Mouse (Mus musculus) heart, postnatal 0 days (tissue): Measurements from ENCODE around the gene Trmt61a. TPM values are rescaled to one million over a fixed set of nuclear protein-coding genes. Genes with fewer than 3 reads are reported as not detected.

Experiments
- ATAC-seq: fragments of 200-750 bp; cut with Nextera tagmentation; 2 replicates; pipeline ENCODE4 v1.8.0; 2017; ENCODE audit warnings: low read depth, moderate number of reproducible peaks, moderate library complexity; ENCODE audit not compliant: insufficient read depth
- DNase-seq: peaks from one replicate; pipeline ENCODE4 v3.0.0-alpha.2; 2016; ENCODE audit warnings: low spot score
- H3K27ac ChIP-seq: fragments of 300-500 bp; sonication (generic); 2 replicates; pipeline ENCODE4 v1.5.1; 2014; ENCODE audit warnings: low read depth, mild to moderate bottlenecking
- H3K27me3 ChIP-seq: fragments of 300-500 bp; sonication (generic); 2 replicates; pipeline ENCODE4 v1.6.1; 2014; ENCODE audit warnings: low read length, mixed read lengths; ENCODE audit not compliant: control insufficient read depth, insufficient read depth
- H3K36me3 ChIP-seq: fragments of 300-500 bp; sonication (generic); replicated peaks from 2 replicates; pipeline ENCODE4 v1.6.1; 2014; ENCODE audit warnings: low read length, mixed read lengths; ENCODE audit not compliant: control insufficient read depth, insufficient read depth
- H3K4me1 ChIP-seq: fragments of 300-500 bp; sonication (generic); 2 replicates; pipeline ENCODE4 v1.6.1; 2014; ENCODE audit warnings: antibody characterized with exemption; ENCODE audit not compliant: control insufficient read depth, insufficient read depth
- H3K4me2 ChIP-seq: fragments of 300-500 bp; sonication (generic); 2 replicates; pipeline ENCODE4 v1.6.1; 2014; ENCODE audit warnings: low read depth, mild to moderate bottlenecking, low read length, moderate library complexity
- H3K4me3 ChIP-seq: fragments of 300-500 bp; sonication (generic); 2 replicates; pipeline ENCODE4 v1.5.1; 2014; ENCODE audit warnings: low read depth, low read length
- H3K9ac ChIP-seq: fragments of 300-500 bp; sonication (generic); replicated peaks from 2 replicates; pipeline ENCODE4 v1.6.1; 2014; ENCODE audit warnings: low read depth, low read length, mixed read lengths
- H3K9me3 ChIP-seq: fragments of 300-500 bp; sonication (generic); replicated peaks from 2 replicates; pipeline ENCODE4 v1.6.1; 2016; ENCODE audit warnings: low read length; ENCODE audit not compliant: control insufficient read depth
- CTCF ChIP-seq: IDR thresholded peaks from 2 replicates; pipeline ENCODE4 v1.5.1; 2016; ENCODE audit warnings: antibody characterized with exemption, control low read depth, low read depth
- EP300 ChIP-seq: IDR thresholded peaks from 2 replicates; pipeline ENCODE4 v1.6.1; 2016; ENCODE audit warnings: antibody characterized with exemption, low read depth
- WGBS: fragments of 180-500 bp; shearing (Covaris S2); extraction: QIAGEN DNeasy Blood & Tissue Kit; methylation state at CpG from one replicate; pipeline ENCODE4 v1.1.7; 2014; 5-methylcytosine and 5-hydroxymethylcytosine counted together
- polyA plus RNA-seq: library from polyadenylated mRNA; unstranded; fragments of >200 nt; fragmentation: Nextera tagmentation; extraction: Ambion mirVana; gene quantifications from 2 replicates; pipeline ENCODE4 v1.2.1, GENCODE M21; 2015
- total RNA-seq: library from RNA; depleted of rRNA; stranded (reverse); fragments of >200 nt; gene quantifications from 2 replicates; pipeline ENCODE4 v1.2.3, GENCODE M21; 2014; ENCODE audit warnings: low replicate concordance; rRNA removed

The Trmt61a gene
- total and polyA plus RNA-seq, 2 experiments from 2014 or later, result 6.1 to 24.9 TPM

- H3K9me3 ChIP-seq, result no peaks in the 10 kb centered on the region
- H3K4me3 ChIP-seq, result no peak overlapping the region
- peak overlapping the region; percentile 72 for H3K27ac ChIP-seq
- H3K4me1 ChIP-seq, result no peaks in the 10 kb centered on the region
- H3K4me2 ChIP-seq, result peak overlapping the region; percentile 17; the same call in 1 of the 2 replicates
- TF ChIP-seq EP300 (no peak), CTCF (no peak)
- ATAC-seq (peak; percentile 10; the same call in 1 of the 2 replicates), DNase-seq (no peak)
- no peak overlapping the region for H3K9ac ChIP-seq
- H3K36me3 ChIP-seq, result peaks cover 22% of the 10 kb centered on the region; the same call in 1 of the 2 replicates
- WGBS, result 63% methylated on average over 12 of the region's 12 CpGs
- no peaks in the 10 kb centered on the region for H3K27me3 ChIP-seq
Observed at GRCm38 (mm10) chr12:111725338-111726121, 47.6 kb downstream of the Trmt61a start.

GRCm38 (mm10) chr12:111726122-111726463 is 48.2 kb downstream of the Trmt61a start:
- peak; percentile 70 for DNase-seq
- H3K9me3 ChIP-seq, result no peaks in the 10 kb centered on the region
- peak; percentile 52 for ATAC-seq
- no peak overlapping the region for H3K9ac ChIP-seq
- H3K27me3 ChIP-seq, result no peaks in the 10 kb centered on the region
- TF ChIP-seq CTCF, result no peak
- TF ChIP-seq EP300, result no peak
- H3K4me3 ChIP-seq, result no peak overlapping the region
- peak overlapping the region; percentile 17; the same call in 1 of the 2 replicates for H3K4me2 ChIP-seq
- WGBS, result 52% methylated on average over 4 of the region's 4 CpGs
- no peaks in the 10 kb centered on the region for H3K4me1 ChIP-seq
- peaks cover 22% of the 10 kb centered on the region; the same call in 1 of the 2 replicates for H3K36me3 ChIP-seq
- peak overlapping the region; percentile 72 for H3K27ac ChIP-seq

- Histone ChIP-seq H3K36me3 (peaks cover 25% of the 10 kb centered on the region; the same call in 1 of the 2 replicates), H3K9me3 (no peaks in the 10 kb centered on the region), H3K4me1 (0 out of 2 replicates have a peak, but pooled peaks cover 5% of the 10 kb centered on the region), H3K9ac (no peak overlapping the region), H3K4me3 (no peak overlapping the region), H3K4me2 (no peak overlapping the region), H3K27me3 (no peaks in the 10 kb centered on the region), H3K27ac (no peak overlapping the region)
- no peak for ATAC-seq
- TF ChIP-seq CTCF (no peak), EP300 (no peak)
- no peak for DNase-seq
- WGBS, result 67% methylated on average over 1 of the region's 1 CpGs
Observed at GRCm38 (mm10) chr12:111727956-111728355, 50.1 kb downstream of the Trmt61a start.

- peaks cover 5% of the 10 kb centered on the region; the same call in 1 of the 2 replicates for H3K4me1 ChIP-seq
- H3K4me2 ChIP-seq, result no peak overlapping the region; the same call in 1 of the 2 replicates
- no peak overlapping the region for H3K27ac ChIP-seq
- H3K27me3 ChIP-seq, result no peaks in the 10 kb centered on the region
- DNase-seq, result peak; percentile 88
- peaks cover 16% of the 10 kb centered on the region; the same call in 1 of the 2 replicates for H3K36me3 ChIP-seq
- TF ChIP-seq EP300 (no peak), CTCF (peak; percentile 99)
- peak; percentile 94 for ATAC-seq
- no peak overlapping the region for H3K4me3 ChIP-seq
- no peaks in the 10 kb centered on the region for H3K9me3 ChIP-seq
- H3K9ac ChIP-seq, result no peak overlapping the region
- 29% methylated on average over 30 of the region's 30 CpGs for WGBS
Observed at GRCm38 (mm10) chr12:111731822-111732807, 54.2 kb downstream of the Trmt61a start.

- H3K4me3 ChIP-seq, result no peak overlapping the region
- no peak overlapping the region; the same call in 1 of the 2 replicates for H3K27ac ChIP-seq
- TF ChIP-seq EP300 (no peak), CTCF (no peak)
- no peak overlapping the region; the same call in 1 of the 2 replicates for H3K4me2 ChIP-seq
- H3K9me3 ChIP-seq, result no peaks in the 10 kb centered on the region
- DNase-seq (no peak), ATAC-seq (no peak)
- WGBS, result 66% methylated on average over 5 of the region's 5 CpGs
- H3K27me3 ChIP-seq, result no peaks in the 10 kb centered on the region
- H3K36me3 ChIP-seq, result peaks cover 16% of the 10 kb centered on the region; the same call in 1 of the 2 replicates
- H3K4me1 ChIP-seq, result peaks cover 5% of the 10 kb centered on the region; the same call in 1 of the 2 replicates
- H3K9ac ChIP-seq, result no peak overlapping the region
Observed at GRCm38 (mm10) chr12:111732921-111733320, 55.0 kb downstream of the Trmt61a start.

Other genes with a start within 250 kb of the Trmt61a start
- 12.5 and 14.8 TPM in 2 replicates for gene Tnfaip2, start 235.6 kb upstream of the Trmt61a start, total RNA-seq
- 8.9 and 9.5 TPM in 2 replicates for gene Tnfaip2, start 235.6 kb upstream of the Trmt61a start, polyA plus RNA-seq
- gene Gm266, start 192.3 kb upstream of the Trmt61a start, total RNA-seq, result 4.0 and 4.3 TPM in 2 replicates
- 0.85 and 1.3 TPM in 2 replicates for gene Gm266, start 192.3 kb upstream of the Trmt61a start, polyA plus RNA-seq
- gene Eif5, start 140.1 kb upstream of the Trmt61a start, total RNA-seq, result 153 and 223 TPM in 2 replicates
- 360 and 361 TPM in 2 replicates for gene Eif5, start 140.1 kb upstream of the Trmt61a start, polyA plus RNA-seq
- 66.3 and 80.1 TPM in 2 replicates for gene Mark3, start 103.6 kb upstream of the Trmt61a start, total RNA-seq
- gene Mark3, start 103.6 kb upstream of the Trmt61a start, polyA plus RNA-seq, result 16.5 and 20.0 TPM in 2 replicates
- gene Ckb, start 5.8 kb upstream of the Trmt61a start, total RNA-seq, result 735 and 758 TPM in 2 replicates
- 334 and 359 TPM in 2 replicates for gene Ckb, start 5.8 kb upstream of the Trmt61a start, polyA plus RNA-seq
- 13.3 and 16.3 TPM in 2 replicates for gene Bag5, start 35.2 kb downstream of the Trmt61a start, total RNA-seq
- gene Bag5, start 35.2 kb downstream of the Trmt61a start, polyA plus RNA-seq, result 32.4 and 34.7 TPM in 2 replicates
- 18.5 and 50.7 TPM in 2 replicates for gene Apopt1, start 35.2 kb downstream of the Trmt61a start, total RNA-seq
- 56.4 and 58.9 TPM in 2 replicates for gene Apopt1, start 35.2 kb downstream of the Trmt61a start, polyA plus RNA-seq
- 82.7 and 129 TPM in 2 replicates for gene Klc1, start 80.7 kb downstream of the Trmt61a start, total RNA-seq
- gene Klc1, start 80.7 kb downstream of the Trmt61a start, polyA plus RNA-seq, result 86.8 and 90.9 TPM in 2 replicates
- gene Xrcc3, start 135.8 kb downstream of the Trmt61a start, total RNA-seq, result 3.5 and 40.9 TPM in 2 replicates
- gene Xrcc3, start 135.8 kb downstream of the Trmt61a start, polyA plus RNA-seq, result 1.6 and 2.0 TPM in 2 replicates
- gene Zfyve21, start 136.1 kb downstream of the Trmt61a start, total RNA-seq, result 75.9 and 85.0 TPM in 2 replicates
- gene Zfyve21, start 136.1 kb downstream of the Trmt61a start, polyA plus RNA-seq, result 91.1 and 106 TPM in 2 replicates
- gene Ppp1r13b, start 230.0 kb downstream of the Trmt61a start, total RNA-seq, result 18.2 TPM in 2 replicates
- 9.9 and 11.2 TPM in 2 replicates for gene Ppp1r13b, start 230.0 kb downstream of the Trmt61a start, polyA plus RNA-seq